Mouse (Mus musculus) heart, embryonic 12.5 days (tissue): ENCODE data around the gene Ssbp3. TPM values are rescaled to one million over a fixed set of nuclear protein-coding genes. Genes with fewer than 3 reads are reported as not detected.

ENCODE experiments used
- ATAC-seq: fragments of 200-750 bp; cut with Nextera tagmentation; 2 replicates; pipeline ENCODE4 v1.8.0; 2017; ENCODE audit warnings: moderate TSS enrichment, moderate library complexity; ENCODE audit not compliant: insufficient number of reproducible peaks, low FRiP score
- H3K27ac ChIP-seq: fragments of 300-500 bp; sonication (generic); 2 replicates; pipeline ENCODE4 v1.5.1; 2016; ENCODE audit warnings: mild to moderate bottlenecking, moderate library complexity; ENCODE audit not compliant: poor library complexity, severe bottlenecking
- H3K27me3 ChIP-seq: fragments of 300-500 bp; sonication (generic); replicated peaks from 2 replicates; pipeline ENCODE4 v1.6.1; 2016; ENCODE audit warnings: mild to moderate bottlenecking, moderate library complexity
- H3K36me3 ChIP-seq: fragments of 300-500 bp; sonication (generic); 2 replicates; pipeline ENCODE4 v1.6.1; 2016; ENCODE audit warnings: mild to moderate bottlenecking, moderate library complexity
- H3K4me1 ChIP-seq: fragments of 300-500 bp; sonication (generic); replicated peaks from 2 replicates; pipeline ENCODE4 v1.6.1; 2016; ENCODE audit warnings: mild to moderate bottlenecking
- H3K4me2 ChIP-seq: fragments of 300-500 bp; sonication (generic); 2 replicates; pipeline ENCODE4 v1.6.1; 2016; ENCODE audit warnings: mild to moderate bottlenecking, moderate library complexity
- H3K4me3 ChIP-seq: fragments of 300-500 bp; sonication (generic); 2 replicates; pipeline ENCODE4 v1.5.1; 2016; ENCODE audit warnings: mild to moderate bottlenecking
- H3K9ac ChIP-seq: fragments of 300-500 bp; sonication (generic); 2 replicates; pipeline ENCODE4 v1.6.1; 2016; ENCODE audit warnings: mild to moderate bottlenecking, moderate library complexity
- H3K9me3 ChIP-seq: fragments of 300-500 bp; sonication (generic); replicated peaks from 2 replicates; pipeline ENCODE4 v1.6.1; 2016; ENCODE audit warnings: mild to moderate bottlenecking, moderate library complexity
- WGBS: fragments of 180-500 bp; shearing (Covaris S2); methylation state at CpG from one replicate; pipeline ENCODE4 v1.1.7; 2016; 5-methylcytosine and 5-hydroxymethylcytosine counted together
- polyA plus RNA-seq: library from polyadenylated mRNA; unstranded; fragments of >200 nt; fragmentation: Nextera tagmentation; extraction: Ambion mirVana; gene quantifications from 2 replicates; pipeline ENCODE4 v1.2.1, GENCODE M21; 2016

Ssbp3 gene
- polyA plus RNA-seq, 1 experiment from 2014 or later, result 101 TPM

DNA sequence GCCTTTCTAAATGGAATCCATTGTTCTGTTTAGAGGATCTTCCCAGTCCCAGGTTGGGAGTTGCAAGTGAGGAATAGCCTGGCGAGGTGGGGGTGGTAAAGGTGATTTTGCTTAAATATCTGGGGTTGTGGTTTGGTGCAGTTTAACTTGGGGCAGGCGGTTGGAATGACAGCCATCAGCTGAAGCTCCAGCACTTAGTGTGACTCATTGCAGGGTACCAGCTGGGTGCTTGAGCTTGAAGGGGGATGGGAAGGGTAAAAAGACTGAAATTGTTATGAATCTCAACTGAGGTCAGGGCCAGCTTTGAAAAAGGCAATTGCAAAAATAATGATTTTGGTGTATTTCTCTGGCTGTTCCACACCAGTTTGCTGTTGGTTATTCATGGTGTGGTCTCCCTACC, 50.0 kb downstream of the Ssbp3 start:
- Histone ChIP-seq H3K36me3 (0 out of 2 replicates have a peak, but pooled peaks cover 4% of the 10 kb centered on the region), H3K4me2 (no peak overlapping the region), H3K4me1 (peaks cover 67% of the 10 kb centered on the region), H3K4me3 (no peak overlapping the region), H3K9me3 (no peaks in the 10 kb centered on the region), H3K9ac (no peak overlapping the region), H3K27me3 (no peaks in the 10 kb centered on the region), H3K27ac (no peak overlapping the region)
- WGBS, result 83% methylated on average over 2 of the region's 2 CpGs
- ATAC-seq, result no peak

DNA sequence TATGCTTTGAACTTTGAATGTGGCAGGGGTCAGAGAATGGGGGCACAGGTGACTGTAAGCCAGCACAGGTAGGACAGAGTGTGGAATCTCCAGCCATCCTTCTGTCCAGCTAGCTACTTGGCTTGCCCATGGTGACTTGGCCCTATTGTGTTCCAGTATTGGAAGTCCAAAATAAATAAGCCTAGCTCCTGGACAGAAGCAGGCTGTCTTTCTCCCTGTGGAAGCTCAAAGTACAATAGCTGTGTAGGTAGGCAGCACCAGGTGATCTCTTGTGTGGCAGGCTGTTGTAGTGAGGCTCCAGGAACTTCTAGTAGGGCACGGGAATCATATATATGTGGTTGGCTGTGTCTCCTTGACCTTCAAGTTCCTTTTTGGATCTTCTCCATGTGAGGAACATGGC, 50.8 kb downstream of the Ssbp3 start:
- Histone ChIP-seq H3K4me3 (no peak overlapping the region), H3K4me1 (peaks cover 61% of the 10 kb centered on the region), H3K27ac (no peak overlapping the region), H3K9me3 (no peaks in the 10 kb centered on the region), H3K27me3 (no peaks in the 10 kb centered on the region), H3K36me3 (0 out of 2 replicates have a peak, but pooled peaks cover 9% of the 10 kb centered on the region), H3K4me2 (no peak overlapping the region), H3K9ac (no peak overlapping the region)
- ATAC-seq, result no peak
- WGBS, result 77% methylated on average over 1 of the region's 1 CpGs

DNA sequence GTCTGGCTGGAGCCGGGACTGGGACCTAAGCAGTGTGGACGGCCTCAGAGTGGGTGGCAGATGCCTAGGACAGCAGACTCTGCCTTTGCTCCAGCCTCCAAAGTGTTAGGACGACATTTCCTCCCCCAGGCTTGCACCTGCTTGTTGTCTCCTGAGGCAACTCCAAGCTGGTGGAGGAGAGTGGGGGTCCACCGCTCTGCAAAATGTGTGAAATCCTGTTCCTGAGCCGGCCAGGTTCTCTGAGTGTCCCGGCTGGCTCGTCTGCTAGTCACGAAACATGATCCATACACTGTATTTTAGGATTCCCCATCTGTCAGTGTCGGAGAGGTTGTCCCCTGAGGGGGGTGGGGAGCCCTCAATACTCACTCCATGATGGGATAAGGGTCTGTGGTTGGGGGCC, 53.9 kb downstream of the Ssbp3 start:
- Histone ChIP-seq H3K4me2 (no peak overlapping the region), H3K9ac (no peak overlapping the region), H3K4me1 (peaks cover 65% of the 10 kb centered on the region), H3K4me3 (no peak overlapping the region), H3K27me3 (no peaks in the 10 kb centered on the region), H3K9me3 (no peaks in the 10 kb centered on the region), H3K36me3 (0 out of 2 replicates have a peak, but pooled peaks cover 9% of the 10 kb centered on the region), H3K27ac (no peak overlapping the region)
- ATAC-seq, result no peak
- 69% methylated on average over 9 of the region's 9 CpGs for WGBS

DNA sequence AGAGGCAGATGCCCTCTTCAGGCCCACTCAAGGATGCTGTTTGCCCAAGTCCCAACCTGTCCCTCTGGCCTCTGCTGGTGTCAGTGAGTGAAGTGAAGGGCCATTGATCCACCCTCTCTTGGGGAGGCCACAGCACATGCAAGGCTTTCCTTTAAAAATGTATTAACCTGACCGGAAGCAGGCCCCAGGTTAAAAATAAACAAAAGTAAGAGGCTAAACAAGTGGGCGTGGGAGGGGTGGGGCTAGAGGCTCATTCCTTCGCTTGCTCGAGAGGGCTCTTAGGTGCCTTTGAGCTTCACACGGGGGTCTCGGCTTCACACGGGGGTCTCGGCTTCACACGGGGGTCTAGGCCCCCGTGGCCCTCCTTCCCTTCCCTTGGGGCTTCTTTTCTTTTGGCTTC, 54.5 kb downstream of the Ssbp3 start:
- WGBS, result 71% methylated on average over 10 of the region's 10 CpGs
- Histone ChIP-seq H3K4me1 (peaks cover 67% of the 10 kb centered on the region), H3K36me3 (0 out of 2 replicates have a peak, but pooled peaks cover 9% of the 10 kb centered on the region), H3K9me3 (no peaks in the 10 kb centered on the region), H3K27ac (no peak overlapping the region), H3K4me2 (no peak overlapping the region), H3K4me3 (no peak overlapping the region), H3K9ac (no peak overlapping the region), H3K27me3 (no peaks in the 10 kb centered on the region)
- ATAC-seq, result no peak

DNA sequence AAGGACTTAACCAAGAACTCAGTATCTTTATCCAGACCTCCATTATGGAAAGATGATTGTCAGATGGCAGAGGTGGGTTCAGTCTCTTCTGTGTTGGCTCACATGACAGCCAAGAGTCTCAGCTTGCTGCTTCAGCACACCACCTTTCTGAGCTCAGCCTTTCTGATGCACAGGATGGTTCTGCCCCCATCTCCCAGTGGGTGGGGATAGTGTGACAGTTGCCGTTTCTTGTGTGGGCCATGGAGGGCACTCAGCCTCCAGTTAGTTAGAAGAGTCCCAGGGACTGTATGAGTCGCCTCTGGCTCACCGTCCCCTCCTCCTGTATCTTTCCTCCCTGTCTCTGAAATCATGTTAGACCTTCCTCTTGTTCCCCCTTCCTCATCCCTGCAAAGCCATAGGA, 55.9 kb downstream of the Ssbp3 start:
- Histone ChIP-seq H3K27ac (0 out of 2 replicates have a peak overlapping the region, but pooled peaks have one; percentile 5), H3K4me1 (peaks cover 78% of the 10 kb centered on the region), H3K4me2 (no peak overlapping the region), H3K9ac (no peak overlapping the region), H3K4me3 (no peak overlapping the region), H3K9me3 (no peaks in the 10 kb centered on the region), H3K36me3 (0 out of 2 replicates have a peak, but pooled peaks cover 9% of the 10 kb centered on the region), H3K27me3 (no peaks in the 10 kb centered on the region)
- no peak for ATAC-seq
- WGBS, result 46% methylated on average over 3 of the region's 3 CpGs

DNA sequence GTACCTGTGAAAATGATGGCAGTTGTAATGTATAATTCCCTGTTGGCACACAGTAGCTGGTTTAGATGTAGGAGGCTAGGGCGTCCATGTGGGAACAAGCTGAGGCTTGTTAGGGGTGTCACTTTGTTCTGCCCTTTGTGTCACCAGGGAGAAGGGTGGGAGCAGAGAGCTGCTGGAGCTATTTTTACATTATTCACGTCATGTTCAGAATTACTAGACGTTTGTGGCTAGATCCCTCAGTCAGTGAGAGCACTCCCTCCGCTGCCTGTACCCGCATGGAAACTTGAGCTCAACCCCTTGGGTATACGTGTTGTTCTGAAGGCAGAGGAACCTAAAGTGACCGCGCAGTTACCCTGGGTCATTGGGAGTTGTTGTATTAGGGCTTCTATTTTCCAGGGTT, 58.4 kb downstream of the Ssbp3 start:
- WGBS, result 53% methylated on average over 8 of the region's 8 CpGs
- 0 out of 2 replicates have a peak, but pooled peaks cover 9% of the 10 kb centered on the region for H3K36me3 ChIP-seq
- peak overlapping the region; percentile 71 for H3K27ac ChIP-seq
- H3K4me3 ChIP-seq, result no peak overlapping the region
- H3K4me1 ChIP-seq, result peaks cover 88% of the 10 kb centered on the region
- ATAC-seq, result 0 out of 2 replicates have a peak, but pooled peaks have one; percentile 19
- H3K9me3 ChIP-seq, result no peaks in the 10 kb centered on the region
- H3K27me3 ChIP-seq, result no peaks in the 10 kb centered on the region
- peak overlapping the region; percentile 20 for H3K4me2 ChIP-seq
- 0 out of 2 replicates have a peak overlapping the region, but pooled peaks have one; percentile 6 for H3K9ac ChIP-seq

DNA sequence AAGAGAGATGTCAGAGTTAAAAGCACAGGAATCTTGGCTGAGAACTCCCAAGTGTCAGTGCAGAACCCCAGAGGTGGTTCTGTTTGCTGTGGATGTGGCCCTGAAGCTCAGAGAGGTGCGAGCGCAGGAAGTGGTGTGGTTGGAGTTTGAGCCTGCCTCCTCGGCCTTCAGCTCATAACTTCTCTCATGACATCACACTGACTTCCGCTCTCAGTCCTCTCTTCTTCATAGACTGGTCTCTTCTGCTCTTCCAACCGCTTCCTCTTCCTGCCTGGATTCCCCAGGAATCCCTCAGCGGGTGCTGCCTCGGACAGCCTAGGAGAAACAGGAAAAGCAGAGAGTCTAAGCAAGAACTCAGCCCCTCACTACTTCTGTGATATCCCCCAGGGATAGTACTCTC, 60.3 kb downstream of the Ssbp3 start:
- no peaks in the 10 kb centered on the region for H3K27me3 ChIP-seq
- no peak overlapping the region for H3K4me3 ChIP-seq
- WGBS, result 71% methylated on average over 7 of the region's 7 CpGs
- H3K4me1 ChIP-seq, result peaks cover 89% of the 10 kb centered on the region
- no peak overlapping the region for H3K27ac ChIP-seq
- no peak overlapping the region for H3K9ac ChIP-seq
- H3K9me3 ChIP-seq, result no peaks in the 10 kb centered on the region
- no peak overlapping the region for H3K4me2 ChIP-seq
- H3K36me3 ChIP-seq, result 0 out of 2 replicates have a peak, but pooled peaks cover 2% of the 10 kb centered on the region
- ATAC-seq, result no peak

DNA sequence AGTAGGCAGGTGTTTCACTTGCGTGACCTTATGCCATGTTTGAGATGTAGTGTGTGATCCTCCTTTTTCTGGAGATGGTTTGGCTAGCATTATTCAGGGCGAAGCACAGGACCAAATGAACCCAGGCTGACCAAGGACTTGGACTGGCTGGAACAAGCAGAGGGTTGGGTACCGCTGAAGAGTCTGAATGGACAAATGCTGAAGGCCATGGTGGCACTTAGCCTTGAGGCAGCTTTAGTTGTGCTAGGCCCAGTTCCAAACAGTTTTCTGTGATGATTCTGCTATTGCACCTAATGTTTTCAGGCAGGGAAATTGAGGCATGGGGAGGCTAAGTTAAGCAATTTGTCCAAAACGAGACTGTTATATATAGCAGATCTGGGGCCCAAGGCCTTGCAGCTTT, 61.6 kb downstream of the Ssbp3 start:
- Histone ChIP-seq H3K9ac (no peak overlapping the region), H3K9me3 (no peaks in the 10 kb centered on the region), H3K4me1 (peaks cover 92% of the 10 kb centered on the region), H3K4me2 (no peak overlapping the region), H3K27ac (no peak overlapping the region), H3K27me3 (no peaks in the 10 kb centered on the region), H3K36me3 (no peaks in the 10 kb centered on the region), H3K4me3 (no peak overlapping the region)
- 89% methylated on average over 4 of the region's 4 CpGs for WGBS
- ATAC-seq, result no peak

DNA sequence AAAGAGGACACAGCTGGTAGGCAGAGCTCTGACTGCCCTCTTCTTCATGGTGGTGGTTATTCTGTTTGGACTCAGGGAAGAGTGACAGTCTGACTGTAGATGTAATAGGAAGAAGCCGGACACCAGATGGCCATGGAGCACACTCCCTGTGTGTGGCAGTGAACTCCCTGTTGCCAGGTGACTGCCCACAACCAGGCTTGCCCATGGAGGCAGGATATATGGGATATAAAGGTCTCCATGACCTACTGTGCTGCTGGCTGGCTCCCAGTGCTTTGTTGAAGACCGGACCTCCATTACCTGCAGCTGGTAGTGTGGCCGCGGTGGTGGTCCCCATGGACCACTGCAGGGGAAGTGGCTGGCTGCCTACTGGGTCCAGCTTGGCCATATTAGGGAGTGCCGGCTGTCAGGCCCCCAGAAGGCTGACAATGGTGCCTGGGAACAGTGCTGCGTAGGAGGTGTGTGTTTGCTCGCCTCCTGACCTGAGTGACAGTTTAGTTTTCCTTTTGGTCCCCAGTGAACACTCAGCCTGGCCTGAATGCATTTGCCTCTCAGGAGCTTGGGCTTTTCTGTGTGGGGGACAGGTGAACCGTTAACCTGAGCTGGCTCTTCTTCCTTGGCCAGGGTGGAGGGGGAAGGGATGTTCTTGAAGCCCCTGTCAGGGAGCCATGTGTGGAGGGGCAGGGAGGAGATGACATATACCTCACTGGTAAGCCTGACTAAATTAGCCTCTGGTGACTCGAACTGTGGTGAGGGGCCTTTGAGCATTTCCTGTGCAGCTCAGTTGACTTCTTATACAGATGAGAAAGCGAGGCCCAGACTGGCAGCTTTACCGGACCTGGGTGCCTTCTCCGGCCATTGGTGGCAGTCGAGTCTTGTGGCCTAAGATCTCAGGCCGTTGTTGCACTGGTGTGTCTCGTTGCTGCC, 62.2 kb downstream of the Ssbp3 start:
- peaks cover 92% of the 10 kb centered on the region for H3K4me1 ChIP-seq

DNA sequence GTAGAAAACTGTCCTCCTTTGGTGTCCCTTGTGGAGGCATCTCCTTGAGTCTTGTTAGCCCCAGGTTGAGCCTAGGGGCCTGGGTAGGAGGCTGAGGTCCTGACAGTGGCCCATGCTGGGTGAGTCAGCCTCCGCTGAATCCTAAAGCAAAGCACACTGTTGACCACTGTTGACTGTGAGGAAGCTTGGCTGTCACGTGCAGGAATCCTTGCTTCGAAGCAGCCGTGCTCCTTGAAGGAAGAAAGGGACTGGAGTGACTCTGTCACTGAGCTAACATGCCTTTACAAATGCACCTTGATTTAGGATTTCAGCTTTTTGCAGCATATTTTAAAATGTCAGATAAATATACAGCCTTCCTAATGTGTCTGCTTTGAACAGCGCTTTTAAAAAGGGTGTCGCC, 64.8 kb downstream of the Ssbp3 start:
- no peak overlapping the region for H3K4me2 ChIP-seq

More for the DNA sequence above, 62.2 kb downstream of the Ssbp3 start:
- Histone ChIP-seq H3K9ac (no peak overlapping the region; the same call in 1 of the 2 replicates), H3K9me3 (no peaks in the 10 kb centered on the region), H3K4me2 (no peak overlapping the region), H3K27me3 (no peaks in the 10 kb centered on the region), H3K4me3 (no peak overlapping the region), H3K27ac (no peak overlapping the region), H3K36me3 (no peaks in the 10 kb centered on the region)
- WGBS, result 72% methylated on average over 15 of the region's 15 CpGs
- no peak for ATAC-seq

DNA sequence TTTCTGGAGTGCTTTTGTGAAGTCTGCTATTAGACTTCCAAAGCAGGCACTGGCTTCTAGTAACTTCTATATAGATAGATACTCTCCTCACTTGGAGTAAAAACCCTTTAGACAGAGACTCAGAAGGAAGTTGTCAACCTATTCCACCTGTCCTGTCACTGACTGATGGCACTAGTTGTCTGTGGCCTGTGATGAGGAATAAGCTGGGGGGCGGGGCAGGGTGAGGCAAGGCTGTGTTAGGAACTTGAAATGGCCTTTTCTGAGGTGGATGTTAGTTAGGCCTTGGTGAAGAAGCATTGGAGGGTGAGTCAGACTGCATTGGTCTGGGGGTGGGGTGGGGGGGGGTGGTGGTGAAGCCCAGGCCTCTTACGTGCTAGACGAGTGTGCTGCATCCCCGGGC, 65.4 kb downstream of the Ssbp3 start:
- H3K4me1 ChIP-seq, result peaks cover 88% of the 10 kb centered on the region
- 63% methylated on average over 4 of the region's 4 CpGs for WGBS
- no peaks in the 10 kb centered on the region for H3K27me3 ChIP-seq
- 0 out of 2 replicates have a peak overlapping the region, but pooled peaks have one; percentile 27 for H3K9ac ChIP-seq
- H3K4me2 ChIP-seq, result no peak overlapping the region
- no peak for ATAC-seq
- H3K9me3 ChIP-seq, result no peaks in the 10 kb centered on the region
- H3K27ac ChIP-seq, result no peak overlapping the region
- no peak overlapping the region for H3K4me3 ChIP-seq
- H3K36me3 ChIP-seq, result no peaks in the 10 kb centered on the region

More for the DNA sequence above, 64.8 kb downstream of the Ssbp3 start:
- ATAC-seq, result no peak
- H3K27me3 ChIP-seq, result no peaks in the 10 kb centered on the region
- H3K4me3 ChIP-seq, result no peak overlapping the region
- H3K9ac ChIP-seq, result no peak overlapping the region
- H3K27ac ChIP-seq, result no peak overlapping the region
- no peaks in the 10 kb centered on the region for H3K9me3 ChIP-seq
- 73% methylated on average over 6 of the region's 6 CpGs for WGBS
- no peaks in the 10 kb centered on the region for H3K36me3 ChIP-seq
- peaks cover 88% of the 10 kb centered on the region for H3K4me1 ChIP-seq
